Mouse (Mus musculus): ENCODE measurements around the gene Arpp19. TPM values are rescaled to one million over a fixed set of nuclear protein-coding genes. Genes with fewer than 3 reads are reported as not detected.

Arpp19 gene
- total RNA-seq, 2 experiments from 2014 or later = 232 to 259 TPM

GRCm38 (mm10) chr9:75038357-75038688, 909 bp downstream of the Arpp19 start:
- no peak for DNase-seq

DNA sequence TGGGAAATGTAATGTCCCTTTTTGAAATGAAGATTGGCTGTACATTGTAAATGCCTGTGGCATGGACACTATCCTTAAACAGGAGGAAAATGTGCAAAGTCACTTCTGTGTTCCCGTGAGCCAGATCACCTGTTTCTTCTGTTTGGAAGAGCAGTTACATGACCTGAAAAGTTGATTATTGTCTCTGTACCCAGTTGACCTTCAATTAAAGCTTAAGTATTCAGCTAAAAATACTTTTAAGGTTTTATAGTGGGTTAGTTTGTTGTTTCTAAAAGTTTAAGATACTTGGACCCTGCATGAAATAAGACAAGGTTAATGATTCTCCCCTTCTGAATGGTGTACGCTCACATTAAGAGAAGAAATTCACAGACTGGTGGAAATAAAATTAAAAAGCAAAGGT, 3.2 kb downstream of the Arpp19 start:
- DNase-seq = no peak

GRCm38 (mm10) chr9:75041840-75042525, 4.6 kb downstream of the Arpp19 start:
- DNase-seq = no peak

- no peak for DNase-seq
Measured at GRCm38 (mm10) chr9:75043191-75043590, 5.8 kb downstream of the Arpp19 start.

DNA sequence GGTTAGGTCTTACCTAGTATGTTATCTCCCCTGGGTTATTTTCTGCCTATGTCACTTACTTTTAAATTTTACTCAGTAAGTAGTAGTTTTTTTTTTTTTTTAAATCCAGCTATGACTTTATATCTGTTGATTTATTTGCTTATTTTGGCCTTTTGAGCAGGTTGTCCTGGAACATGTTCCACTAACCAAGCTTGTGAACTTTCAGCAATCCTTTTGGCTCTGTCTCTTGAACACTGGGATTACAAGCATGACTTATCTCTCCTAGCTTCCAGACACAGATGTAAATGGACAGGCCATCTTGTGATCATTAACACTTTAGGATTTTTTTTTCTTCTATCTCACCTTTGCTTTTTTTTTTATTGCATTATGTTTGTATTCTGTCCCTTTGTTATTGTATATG, 9.7 kb downstream of the Arpp19 start:
- DNase-seq = no peak

DNA sequence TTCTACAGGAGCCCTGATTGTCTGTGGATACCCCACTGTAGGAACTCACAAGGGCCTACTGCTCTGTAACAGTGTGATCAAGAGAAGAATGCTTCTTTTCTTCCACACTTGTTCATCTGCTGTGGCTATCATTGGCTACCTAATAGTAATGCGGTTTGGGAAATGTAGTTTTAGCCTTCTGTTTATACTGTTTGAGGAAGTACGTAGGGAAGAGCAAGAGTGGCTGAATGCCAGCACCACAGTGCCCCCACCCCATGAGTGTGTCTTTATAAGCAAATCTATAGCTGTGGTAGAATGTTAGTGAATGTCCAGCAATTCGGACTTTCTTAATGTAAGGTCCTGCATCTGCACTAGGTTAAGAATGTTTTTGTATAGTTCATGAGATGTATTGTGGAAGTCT, 11.7 kb downstream of the Arpp19 start:
- DNase-seq = no peak

DNA sequence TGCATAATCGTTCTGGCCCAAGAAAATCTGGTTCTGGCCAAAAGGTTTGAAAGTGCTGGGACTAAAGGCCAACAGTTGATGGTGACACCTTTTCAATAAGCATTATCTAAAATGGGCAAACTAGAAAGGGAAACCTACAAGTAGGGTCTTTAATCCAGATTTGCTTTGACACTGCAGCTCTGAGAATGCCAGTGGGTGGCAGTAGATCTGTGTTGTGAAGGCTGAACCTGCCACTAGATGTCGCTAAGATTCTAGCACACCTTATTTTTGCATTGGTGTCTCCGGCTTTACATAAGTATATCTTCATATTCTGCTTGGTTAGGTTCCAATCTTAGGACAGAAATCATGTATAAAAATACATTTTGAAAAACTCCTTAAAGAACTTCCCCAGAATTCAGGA, 12.6 kb downstream of the Arpp19 start:
- DNase-seq = peak; percentile 70

- DNase-seq = no peak
Measured at GRCm38 (mm10) chr9:75051841-75052240, 14.4 kb downstream of the Arpp19 start.

DNA sequence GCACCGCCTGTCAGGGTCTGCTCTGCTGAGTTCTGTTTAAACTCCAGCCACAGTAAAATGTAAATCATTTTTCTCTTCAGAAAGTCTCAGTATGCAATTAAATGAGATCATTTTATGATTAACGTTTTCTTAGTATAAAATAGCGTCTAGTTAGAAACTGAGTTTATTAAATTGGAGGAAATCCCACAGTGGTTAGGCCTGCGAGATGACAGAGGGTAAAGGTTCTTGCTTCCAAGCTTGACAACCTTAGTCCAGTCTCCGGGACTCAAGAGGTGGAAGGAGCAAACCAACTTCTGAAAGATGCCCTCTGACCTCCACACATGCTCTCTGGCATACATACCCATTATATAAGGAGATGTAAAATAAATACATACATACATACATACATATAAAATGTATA, 17.6 kb downstream of the Arpp19 start:
- no peak for DNase-seq

- DNase-seq = no peak
Measured at GRCm38 (mm10) chr9:75064678-75065331, 27.4 kb downstream of the Arpp19 start.

DNA sequence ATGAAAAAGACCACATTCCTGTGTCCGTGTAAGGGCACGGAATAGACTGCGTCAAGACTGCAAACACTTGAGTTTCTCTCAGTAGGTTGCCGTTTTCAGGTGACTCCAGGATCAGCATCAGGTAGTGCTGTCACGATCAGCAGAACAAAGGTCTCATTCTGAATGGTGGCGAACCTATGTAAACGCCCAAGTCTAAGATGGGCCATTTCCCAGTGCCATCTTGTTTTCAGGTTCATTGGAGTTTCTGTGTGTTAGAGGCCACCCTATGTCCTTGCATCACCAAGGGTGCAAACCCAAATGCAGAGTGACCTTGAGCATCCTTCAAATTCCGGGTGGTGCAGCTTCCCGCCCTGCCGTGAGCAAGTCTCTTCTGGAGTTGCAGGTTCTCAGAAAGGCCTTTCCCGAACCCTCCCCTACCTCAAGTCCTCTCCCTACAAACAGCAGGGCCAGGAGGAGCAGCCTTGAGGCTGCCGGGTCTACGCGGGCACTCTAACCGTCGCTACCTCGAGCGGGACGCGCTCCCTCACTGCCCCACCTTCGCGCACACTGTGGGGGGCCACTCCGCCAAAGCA, 33.1 kb downstream of the Arpp19 start, which contains the start of gene Myo5a:
Gene Myo5a, plus strand, starts transcription at position 559 of the 572 bp plus-strand sequence.
- no peak for DNase-seq

DNA sequence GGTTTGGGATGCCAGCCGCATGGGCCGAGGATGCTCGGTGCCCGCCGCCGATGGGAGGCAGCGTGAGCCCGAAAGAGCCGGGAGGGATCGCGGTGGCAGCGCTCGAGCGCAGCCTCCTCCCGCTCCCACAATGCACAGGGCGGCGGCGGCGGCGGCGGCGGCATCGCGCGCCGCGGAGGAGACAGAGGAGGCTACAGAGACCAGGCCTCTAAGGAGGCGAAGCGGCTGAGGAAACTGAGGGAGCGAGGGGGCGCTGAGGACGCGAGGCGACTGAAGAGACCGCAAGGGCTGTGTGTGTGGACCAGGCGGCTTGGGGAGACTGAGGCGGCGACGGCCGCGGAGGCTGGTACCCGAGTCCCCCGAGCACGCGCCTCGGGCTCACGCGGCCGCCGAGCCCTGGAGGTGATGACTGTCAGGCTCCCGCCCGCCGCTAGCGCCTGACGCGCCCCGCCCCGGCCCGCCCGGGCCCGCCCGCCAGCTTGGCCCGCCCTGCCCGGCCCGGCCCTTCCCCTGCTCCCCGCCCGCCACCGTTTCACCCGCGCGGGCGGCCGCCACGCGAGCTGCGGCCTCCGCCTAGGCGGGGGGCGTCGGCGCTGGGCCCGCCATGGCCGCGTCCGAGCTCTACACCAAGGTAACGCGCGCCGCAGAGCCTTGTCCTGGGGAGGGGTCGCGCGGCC, 33.8 kb downstream of the Arpp19 start:
- peak; percentile 88 for DNase-seq

- DNase-seq = no peak
Measured at GRCm38 (mm10) chr9:75071706-75072192, 34.3 kb downstream of the Arpp19 start.

DNA sequence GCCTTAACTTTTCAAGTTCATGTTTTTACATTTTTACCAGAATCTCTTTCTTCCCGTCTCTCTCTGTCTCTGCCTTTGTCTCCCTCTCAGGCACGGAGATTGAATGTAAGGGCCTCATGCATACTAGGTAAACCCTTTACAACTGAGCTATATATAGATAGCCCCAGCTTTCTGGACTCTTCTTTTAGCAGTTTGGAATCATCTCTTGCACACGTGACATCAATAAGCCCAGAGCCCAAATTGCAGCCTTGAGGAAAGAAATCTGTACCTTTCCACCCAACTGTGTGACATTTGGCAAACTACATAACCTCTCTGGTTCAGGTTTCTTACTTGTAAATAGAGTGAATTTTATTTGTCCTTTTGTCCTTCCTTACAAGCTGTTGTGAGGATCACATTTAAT, 34.9 kb downstream of the Arpp19 start:
- no peak for DNase-seq

DNA sequence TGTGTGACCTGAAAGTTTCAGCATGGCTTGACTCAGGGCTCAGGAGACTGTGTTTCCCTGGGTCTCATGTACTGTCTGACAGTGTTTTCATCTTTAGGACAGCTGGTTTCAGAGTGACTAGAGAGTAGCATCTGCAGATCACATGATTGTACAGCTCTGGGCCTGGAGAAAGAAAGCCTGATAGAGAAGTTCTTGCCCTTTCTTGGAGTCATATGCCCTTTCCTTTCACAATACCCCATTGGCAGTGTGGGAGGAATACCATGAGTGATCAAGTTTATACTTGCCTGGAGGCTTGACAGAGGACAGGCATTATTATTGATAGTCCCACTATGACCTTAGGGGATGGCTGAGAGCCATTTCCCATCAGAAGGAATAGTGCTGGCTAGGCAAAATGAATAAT, 39.8 kb downstream of the Arpp19 start:
- DNase-seq = no peak

GRCm38 (mm10) chr9:75085242-75085824, 47.9 kb downstream of the Arpp19 start:
- no peak for DNase-seq

DNA sequence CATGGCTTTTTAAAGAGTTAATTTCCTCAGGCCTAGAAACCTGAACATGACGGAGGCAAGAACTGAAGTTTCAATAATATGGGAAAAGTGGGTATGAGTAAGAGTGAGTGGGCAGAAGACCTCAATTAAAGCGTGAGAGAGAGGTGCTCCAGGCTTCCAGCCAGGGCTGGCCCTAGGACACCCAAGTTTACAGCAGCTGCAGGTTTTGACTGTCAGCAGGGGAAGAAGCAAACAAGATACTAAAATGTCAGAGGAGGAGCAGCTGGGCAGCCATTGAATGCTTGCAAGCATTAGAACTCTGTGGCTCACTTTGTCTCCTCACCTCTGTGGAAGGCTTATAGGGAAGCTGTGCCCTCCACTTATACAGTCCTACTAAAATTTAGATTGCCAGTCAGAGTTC, 50.4 kb downstream of the Arpp19 start:
- no peak for DNase-seq

- no peak for DNase-seq
Measured at GRCm38 (mm10) chr9:75089285-75089684, 51.9 kb downstream of the Arpp19 start.

GRCm38 (mm10) chr9:75092134-75092533, 54.7 kb downstream of the Arpp19 start:
- DNase-seq = no peak

- DNase-seq = no peak
Measured at GRCm38 (mm10) chr9:75094762-75095161, 57.3 kb downstream of the Arpp19 start.

- DNase-seq = no peak
Measured at GRCm38 (mm10) chr9:75098937-75099336, 61.5 kb downstream of the Arpp19 start.

GRCm38 (mm10) chr9:75100157-75100781, 62.9 kb downstream of the Arpp19 start:
- no peak for DNase-seq
